Mouse (Mus musculus): ENCODE measurements around the gene Gm3776. TPM values are rescaled to one million over a fixed set of nuclear protein-coding genes. Genes with fewer than 3 reads are reported as not detected.

The Gm3776 gene
- not detected for polyA plus RNA-seq (2017; shearing (Covaris generic))

DNA sequence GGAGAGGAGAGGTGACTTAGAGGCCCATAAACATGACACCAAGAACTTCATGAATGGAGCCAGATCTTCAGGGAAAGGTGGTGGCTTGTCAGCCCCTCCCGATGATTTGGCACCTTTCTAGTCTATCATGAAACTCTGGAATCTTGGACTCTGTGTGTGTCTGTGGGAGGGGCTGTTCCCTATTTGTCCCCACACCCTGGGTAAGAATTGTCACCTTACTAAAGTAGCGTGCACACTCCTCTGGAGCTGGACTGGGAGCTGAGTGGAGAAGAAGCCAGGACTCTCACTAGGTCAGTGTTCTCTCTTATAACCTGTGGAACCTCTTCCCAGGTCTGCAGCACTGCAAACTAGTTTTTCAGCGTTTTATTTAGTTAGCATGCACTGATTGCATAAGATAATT, at the start of gene Gm3776:
TSS of gene Gm3776 (plus strand) at position 216 of the 400 bp plus-strand sequence.

DNA sequence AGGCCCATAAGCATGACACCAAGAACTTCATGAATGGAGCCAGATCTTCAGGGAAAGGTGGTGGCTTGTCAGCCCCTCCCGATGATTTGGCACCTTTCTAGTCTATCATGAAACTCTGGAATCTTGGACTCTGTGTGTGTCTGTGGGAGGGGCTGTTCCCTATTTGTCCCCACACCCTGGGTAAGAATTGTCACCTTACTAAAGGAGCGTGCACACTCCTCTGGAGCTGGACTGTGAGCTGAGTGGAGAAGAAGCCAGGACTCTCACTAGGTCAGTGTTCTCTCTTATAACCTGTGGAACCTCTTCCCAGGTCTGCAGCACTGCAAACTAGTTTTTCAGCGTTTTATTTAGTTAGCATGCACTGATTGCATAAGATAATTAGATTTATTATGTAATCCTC, 26.5 kb upstream of the Gm3776 start, which contains the start of gene Gsta1:
TSS of gene Gsta1 (plus strand) at position 196 of the 400 bp plus-strand sequence.

GRCm38 (mm10) chr9:78289723-78290122, 32.8 kb downstream of the Gm3776 start, which contains the start of gene Gm10639:
Gene Gm10639, plus strand, starts transcription at chr9:78289923.

DNA sequence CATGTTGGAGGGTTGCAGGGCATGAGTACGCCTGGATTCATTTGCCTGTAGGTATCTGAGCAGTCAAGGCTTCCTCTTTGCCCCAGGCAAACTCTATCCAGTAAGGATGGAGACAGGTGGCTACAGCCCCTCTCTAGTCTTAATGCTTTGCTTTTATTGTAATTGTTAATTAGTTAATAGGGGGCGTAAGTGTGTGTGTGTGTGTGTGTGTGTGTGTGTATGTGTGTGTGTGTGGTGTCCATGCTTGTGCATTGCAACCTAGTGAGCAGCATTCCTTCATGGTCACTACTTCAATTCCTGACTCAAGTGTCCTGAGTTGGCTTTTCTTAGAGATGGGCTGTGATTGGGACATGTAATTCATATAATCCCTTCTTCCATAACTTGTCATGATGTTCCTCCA, 57.8 kb downstream of the Gm3776 start, which contains the start of gene Omt2a:
TSS of gene Omt2a (minus strand) at position 101 of the 400 bp plus-strand sequence.

Other genes with a start within 250 kb of the Gm3776 start
- not detected for gene Gcm1, start 205.2 kb upstream of the Gm3776 start, polyA plus RNA-seq (2017; shearing (Covaris generic))
- 18.4 TPM for gene Fbxo9, start 148.1 kb upstream of the Gm3776 start, polyA plus RNA-seq (2017; shearing (Covaris generic))
- gene Ick, start 147.9 kb upstream of the Gm3776 start, polyA plus RNA-seq (2017; shearing (Covaris generic)): 9.5 TPM
- 43.4 TPM for gene Gsta4, start 74.4 kb upstream of the Gm3776 start, polyA plus RNA-seq (2017; shearing (Covaris generic))
- not detected for gene Gsta1, start 26.5 kb upstream of the Gm3776 start, polyA plus RNA-seq (2017; shearing (Covaris generic))
- not detected for gene Gm10639, start 32.8 kb downstream of the Gm3776 start, polyA plus RNA-seq (2017; shearing (Covaris generic))
- gene Omt2a, start 57.7 kb downstream of the Gm3776 start, polyA plus RNA-seq (2017; shearing (Covaris generic)): not detected
- gene Omt2b, start 70.5 kb downstream of the Gm3776 start, polyA plus RNA-seq (2017; shearing (Covaris generic)): not detected
- gene Gsta2, start 98.7 kb downstream of the Gm3776 start, polyA plus RNA-seq (2017; shearing (Covaris generic)): not detected
- not detected for gene Dppa5a, start 111.0 kb downstream of the Gm3776 start, polyA plus RNA-seq (2017; shearing (Covaris generic))
- not detected for gene Ooep, start 121.6 kb downstream of the Gm3776 start, polyA plus RNA-seq (2017; shearing (Covaris generic))
- 2.8 TPM for gene Ddx43, start 138.6 kb downstream of the Gm3776 start, polyA plus RNA-seq (2017; shearing (Covaris generic))
- 1.3 TPM for gene Cgas, start 186.1 kb downstream of the Gm3776 start, polyA plus RNA-seq (2017; shearing (Covaris generic))
- gene Mto1, start 191.1 kb downstream of the Gm3776 start, polyA plus RNA-seq (2017; shearing (Covaris generic)): 9.6 TPM
- not detected for gene Gm17324, start 191.7 kb downstream of the Gm3776 start, polyA plus RNA-seq (2017; shearing (Covaris generic))
- gene Eef1a1, start 232.0 kb downstream of the Gm3776 start, polyA plus RNA-seq (2017; shearing (Covaris generic)): 5,755 TPM